Mouse (Mus musculus): ENCODE data around the gene Parp14.

DNA sequence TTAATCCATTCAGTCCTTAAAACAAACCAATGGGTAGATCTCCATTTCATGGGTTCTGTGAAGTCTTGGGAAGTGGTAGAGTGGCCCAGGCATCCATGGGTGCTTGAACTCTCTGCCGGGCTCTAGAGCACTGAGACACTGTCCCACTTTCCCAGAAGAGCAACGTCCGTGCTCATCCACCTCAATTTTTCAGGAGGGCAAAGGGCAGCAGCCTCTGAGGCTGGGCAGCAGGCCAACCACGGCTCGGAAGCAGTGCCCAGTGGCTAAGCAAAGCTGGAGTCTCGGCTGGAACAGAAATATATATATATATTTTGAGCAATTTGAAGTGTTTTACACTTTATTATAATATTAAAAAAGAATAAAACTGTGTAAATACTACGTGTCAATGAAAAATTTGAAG, 35.5 kb upstream of the Parp14 start:
- TF ChIP-seq CTCF (IDR thresholded peaks at IDR 0.05; ENCODE audit: low read depth): no peak
- no peak for TF ChIP-seq EP300 (IDR thresholded peaks at IDR 0.05; ENCODE audit: low read depth)

All from liver, postnatal 0 days (tissue).